Mouse (Mus musculus) spleen, postnatal 36 days (tissue): Measurements from ENCODE around the gene Olfr855.
A peak's percentile ranks its signal among the peaks of the same experiment; 100 is the strongest.

Experiments used
- DNase-seq, 2 experiments: peaks; one replicate each; pipeline ENCODE4 v3.0.0; 2022; ENCODE audit warnings: low spot score in 2 of 2, mixed read lengths in 1 of 2

Gene Olfr855

GRCm38 (mm10) chr9:19582317-19582716, at the start of gene Olfr855:
Gene Olfr855, plus strand, starts transcription at chr9:19582617.
- DNase-seq: no peak

GRCm38 (mm10) chr9:19540976-19541375, 41.4 kb upstream of the Olfr855 start, which contains the start of gene Olfr853:
Gene Olfr853, minus strand, starts transcription at chr9:19541076.
- DNase-seq: no peak

GRCm38 (mm10) chr9:19567282-19567681, 15.1 kb upstream of the Olfr855 start, which contains the start of gene Olfr854:
Gene Olfr854, minus strand, starts transcription at chr9:19567382.
- DNase-seq: no peak

GRCm38 (mm10) chr9:19621297-19621696, 38.9 kb downstream of the Olfr855 start:
- no peak for DNase-seq

GRCm38 (mm10) chr9:19621843-19622822, 39.7 kb downstream of the Olfr855 start, which contains the start of gene Zfp317:
Gene Zfp317, plus strand, starts transcription at chr9:19622102.
- DNase-seq: peak; percentile 94 to 98

GRCm38 (mm10) chr9:19629574-19629973, 47.2 kb downstream of the Olfr855 start:
- no peak for DNase-seq
